8 mouse cellular contexts compared by ENCODE assay signal in the genomic region with DNA sequence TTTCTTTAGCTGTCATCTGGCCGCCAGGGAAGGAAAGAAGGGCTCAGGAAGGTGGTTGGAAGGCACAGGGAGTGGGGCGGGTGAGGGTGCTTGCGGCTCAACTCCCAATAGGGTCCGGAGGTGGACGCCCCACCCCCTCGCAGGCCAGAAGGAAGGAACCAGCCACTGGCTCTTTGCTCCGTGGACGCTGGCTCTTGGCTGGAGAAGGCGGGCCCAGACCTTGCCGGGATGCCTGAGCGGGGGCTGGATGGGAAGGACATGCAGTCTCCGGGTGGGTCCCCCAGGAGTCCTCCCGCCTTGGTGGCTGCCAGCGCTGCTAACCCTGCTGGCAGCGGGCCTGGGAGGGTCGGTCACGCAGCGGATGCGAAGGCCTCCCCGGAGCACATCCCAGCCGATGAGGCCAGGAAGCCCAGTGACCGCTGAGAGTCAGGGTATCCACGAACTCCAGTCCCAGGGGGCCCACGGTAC. TPM values are rescaled to one million over a fixed set of nuclear protein-coding genes. Genes with fewer than 3 reads are reported as not detected.
DNase-seq lines count a peak whose midpoint lies in the region; ATAC-seq and TF ChIP-seq lines count a peak whose summit lies in the region.

No protein-coding gene starts in this region.

- H3K27ac ChIP-seq in forebrain, embryonic 13.5 days: no peak overlapping the region
- H3K27ac ChIP-seq in stomach, postnatal 0 days (replicated peaks): peak overlapping the region; percentile 75

- peak overlapping the region; percentile 50 for H3K4me2 ChIP-seq in forebrain, embryonic 13.5 days
- peak overlapping the region; percentile 49 for H3K4me2 ChIP-seq in stomach, postnatal 0 days (replicated peaks; ENCODE audit: low read depth)

- no peak for TF ChIP-seq EP300 in stomach, postnatal 0 days (optimal IDR thresholded peaks at IDR 0.05)

- no peak for TF ChIP-seq CTCF in stomach, postnatal 0 days (IDR thresholded peaks at IDR 0.05; ENCODE audit: low read depth)

- H3K4me3 ChIP-seq in megakaryocyte, embryonic 14.5 days (replicated peaks): peak overlapping the region; percentile 33
- H3K4me3 ChIP-seq in forebrain, embryonic 13.5 days: 0 out of 2 replicates have a peak overlapping the region, but pooled peaks have one; percentile 6
- H3K4me3 ChIP-seq in stomach, postnatal 0 days (ENCODE audit: low read depth, low read length): peak overlapping the region; percentile 13; the same call in 1 of the 2 replicates

- WGBS in forebrain, embryonic 13.5 days: 6% methylated on average over 21 of the region's 24 CpGs
- 10% methylated on average over 24 of the region's 24 CpGs for WGBS in stomach, postnatal 0 days

- intact Hi-C loops in heart, postnatal 14 days (cut with DNase I): loop anchor here (2.0 to 5.0 kb wide), 3 partner anchors 15 to 49 kb away; no protein-coding TSS in a partner anchor

- DNase-seq in heart, postnatal 14 days: peak; percentile 91 to 93
- DNase-seq in kidney, postnatal 25 days: peak; percentile 84 to 93
- DNase-seq in stomach, postnatal 0 days (ENCODE audit: low spot score): peak; percentile 75
- DNase-seq in left cerebral cortex, adult 11 months (ENCODE audit: low spot score): no peak

- H3K36me3 ChIP-seq in megakaryocyte, embryonic 14.5 days (replicated peaks; ENCODE audit: low read length): no peaks in the 10 kb centered on the region
- no peaks in the 10 kb centered on the region for H3K36me3 ChIP-seq in forebrain, embryonic 13.5 days (ENCODE audit: poor library complexity, severe bottlenecking)
- H3K36me3 ChIP-seq in stomach, postnatal 0 days (ENCODE audit: control insufficient read depth, insufficient read depth, low read length): no peaks in the 10 kb centered on the region

- H3K4me1 ChIP-seq in megakaryocyte, embryonic 14.5 days: peaks cover 28% of the 10 kb centered on the region
- peaks cover 18% of the 10 kb centered on the region for H3K4me1 ChIP-seq in forebrain, embryonic 13.5 days
- peaks cover 9% of the 10 kb centered on the region; the same call in 1 of the 2 replicates for H3K4me1 ChIP-seq in stomach, postnatal 0 days (replicated peaks; ENCODE audit: control insufficient read depth, insufficient read depth)

- no peaks in the 10 kb centered on the region for H3K9me3 ChIP-seq in megakaryocyte, embryonic 14.5 days
- H3K9me3 ChIP-seq in forebrain, embryonic 13.5 days (replicated peaks): no peaks in the 10 kb centered on the region
- no peaks in the 10 kb centered on the region for H3K9me3 ChIP-seq in stomach, postnatal 0 days (ENCODE audit: control insufficient read depth, low read length)

- peaks cover 93% of the 10 kb centered on the region for H3K27me3 ChIP-seq in megakaryocyte, embryonic 14.5 days (replicated peaks)
- H3K27me3 ChIP-seq in forebrain, embryonic 13.5 days: 0 out of 2 replicates have a peak, but pooled peaks cover 13% of the 10 kb centered on the region
- no peaks in the 10 kb centered on the region for H3K27me3 ChIP-seq in stomach, postnatal 0 days (ENCODE audit: control insufficient read depth, insufficient read depth, low read length)

- peak overlapping the region; percentile 37 for H3K9ac ChIP-seq in forebrain, embryonic 13.5 days
- peak overlapping the region; percentile 38 for H3K9ac ChIP-seq in stomach, postnatal 0 days (ENCODE audit: low read length)

- no peak for ATAC-seq in megakaryocyte, adult 5-6 weeks (ENCODE audit: poor library complexity, severe bottlenecking)
- ATAC-seq in forebrain, embryonic 13.5 days: no peak
- 0 out of 2 replicates have a peak, but pooled peaks have one; percentile 26 for ATAC-seq in megakaryocyte progenitor cell, adult 5-6 weeks (replicated peaks; ENCODE audit: poor library complexity)
- peak; percentile 70 for ATAC-seq in stomach, postnatal 0 days (ENCODE audit: low FRiP score, low TSS enrichment)

RNA-seq across cellular contexts. Expression of a gene that starts 12.5 kb away (rescaled TPM):
- polyA plus RNA-seq in megakaryocyte, embryonic 14.5 days (2012; ENCODE audit: insufficient read depth, low replicate concordance): not detected in 2 replicates
- total RNA-seq in megakaryocyte, adult 5-6 weeks (2015): not detected in 2 replicates
- 0.15 TPM in 1 of 2 replicates, not detected in the other for total RNA-seq in megakaryocyte, adult 5-6 weeks (2017)
- 0.17 and 0.30 TPM in 2 replicates for polyA plus RNA-seq in forebrain, embryonic 13.5 days (2015; fragmentation: Nextera tagmentation; extraction: Ambion mirVana)
- total RNA-seq in heart, postnatal 14 days (2021): 10 to 100 TPM; 13.4 to 18.0 TPM
- not detected in 2 replicates for total RNA-seq in megakaryocyte progenitor cell, adult 5-6 weeks (2015)
- not detected in 2 replicates for total RNA-seq in megakaryocyte progenitor cell, adult 5-6 weeks (2017)
- polyA plus RNA-seq in stomach, postnatal 0 days (2015; fragmentation: Nextera tagmentation; extraction: Ambion mirVana): 2.8 and 3.0 TPM in 2 replicates

Comparison
In these comparisons a context has a peak if more than half of its experiments do, and no peak if none do; other contexts are left out.
1. ATAC-seq: peak in megakaryocyte progenitor cell, adult 5-6 weeks (single experiment) and stomach, postnatal 0 days (single experiment); none in megakaryocyte, adult 5-6 weeks (single experiment) and forebrain, embryonic 13.5 days (single experiment).
2. RNA of a gene that starts 12.5 kb away (total RNA-seq): 13.4 to 18.0 TPM in heart, postnatal 14 days; 0.15 TPM in megakaryocyte, adult 5-6 weeks and not detected in megakaryocyte progenitor cell, adult 5-6 weeks; every median in the first group is over 10 times any median in the second.
3. Peak in every context shown above with its lines, with median percentiles within 50 percentile points of each other: H3K4me3 ChIP-seq.